Mouse (Mus musculus) erythroblast, embryonic 14.5 days (primary cell): Measurements from ENCODE around the gene Tmem201.

Experiments
- GATA1 ChIP-seq: IDR thresholded peaks from 2 replicates; pipeline ENCODE4 v1.6.1; 2012; ENCODE audit warnings: low read length, inconsistent platforms, mixed read lengths
- TAL1 ChIP-seq: IDR thresholded peaks from 3 replicates; pipeline ENCODE4 v1.6.1; 2012; ENCODE audit warnings: low read length, inconsistent platforms, mixed read lengths

- TF ChIP-seq GATA1 (no peak), TAL1 (no peak)
Measured at GRCm38 (mm10) chr4:149763335-149763734, 25.5 kb upstream of the Tmem201 start.
